Mouse (Mus musculus): ENCODE data around the gene Cldn34b2. TPM values are rescaled to one million over a fixed set of nuclear protein-coding genes. Genes with fewer than 3 reads are reported as not detected.
"Not testable (repeated sequence)": the region's sequence is repeated elsewhere in the genome, so short reads cannot be mapped to it uniquely, and the experiment has no call there.

Cldn34b2 gene
- polyA plus RNA-seq (2011; ENCODE audit: insufficient read depth, insufficient read length, low read depth, missing spikeins), result not detected in 2 replicates

DNA sequence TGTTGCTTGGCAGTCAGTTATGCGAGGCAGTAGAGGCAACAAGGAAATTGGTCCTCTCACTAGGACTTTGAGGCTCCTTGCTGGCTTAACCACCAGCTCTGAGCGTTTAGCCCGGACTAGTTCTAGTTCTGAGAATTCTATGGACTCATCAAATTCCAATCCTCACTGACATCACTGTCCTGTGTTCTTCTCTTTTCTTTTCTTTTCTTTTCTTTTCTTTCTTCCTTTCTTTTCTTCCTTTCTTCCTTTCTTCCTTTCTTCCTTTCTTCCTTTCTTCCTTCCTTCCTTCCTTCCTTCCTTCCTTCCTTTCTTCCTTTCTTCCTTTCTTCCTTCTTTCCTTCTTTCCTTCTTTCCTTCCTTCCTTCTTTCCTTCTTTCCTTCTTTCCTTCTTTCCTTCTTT is at the start of gene Cldn34b2:
Gene Cldn34b2, minus strand, starts transcription at position 101 of the 400 bp plus-strand sequence.
- H3K36me3 ChIP-seq (ENCODE audit: control insufficient read depth, insufficient read depth, low read length, poor library complexity, severe bottlenecking); H3K9ac ChIP-seq (ENCODE audit: low read depth, poor library complexity, severe bottlenecking): not testable (repeated sequence)

DNA sequence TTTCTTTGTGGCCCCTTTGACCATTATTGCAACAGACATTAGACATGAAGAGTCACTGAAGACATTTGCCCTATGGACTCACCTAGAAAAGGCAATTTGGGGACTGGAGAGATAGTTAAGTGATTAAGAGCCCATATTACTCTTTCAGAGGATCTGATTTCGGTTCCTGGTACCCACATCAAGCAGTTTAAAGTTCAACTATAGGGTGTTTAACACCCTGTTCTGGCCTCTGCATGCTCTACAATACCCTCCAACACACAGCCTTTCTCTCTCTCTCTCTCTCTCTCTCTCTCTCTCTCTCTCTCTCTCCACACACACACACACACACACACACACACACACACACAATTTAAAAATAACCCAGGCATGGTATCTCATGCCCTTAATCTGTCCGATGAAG is 49.4 kb upstream of the Cldn34b2 start:
- no peak overlapping the region for H3K9ac ChIP-seq (ENCODE audit: low read depth, poor library complexity, severe bottlenecking)
- H3K27ac ChIP-seq (ENCODE audit: insufficient read depth, low read length), result no peak overlapping the region
- no peaks in the 10 kb centered on the region for H3K9me3 ChIP-seq (replicated peaks; ENCODE audit: control insufficient read depth, insufficient read depth, low read length, poor library complexity, severe bottlenecking)
- H3K27me3 ChIP-seq (ENCODE audit: control insufficient read depth, insufficient read depth, low read length, poor library complexity, severe bottlenecking), result no peaks in the 10 kb centered on the region
- H3K4me1 ChIP-seq (ENCODE audit: control insufficient read depth, insufficient read depth, low read length), result no peaks in the 10 kb centered on the region
- H3K36me3 ChIP-seq (ENCODE audit: control insufficient read depth, insufficient read depth, low read length, poor library complexity, severe bottlenecking), result no peaks in the 10 kb centered on the region
- TF ChIP-seq EP300 (IDR thresholded peaks at IDR 0.05; ENCODE audit: insufficient read depth, low read depth, low read length), result no peak
- no peak for TF ChIP-seq POLR2A (IDR thresholded peaks at IDR 0.05; ENCODE audit: insufficient read depth, low read length)
- no peak for TF ChIP-seq CTCF (IDR thresholded peaks at IDR 0.05; ENCODE audit: low read depth, low read length)
- no peak overlapping the region for H3K4me3 ChIP-seq (ENCODE audit: low read depth, low read length)

More for the DNA sequence above, at the start of gene Cldn34b2:
- H3K27me3 ChIP-seq (ENCODE audit: control insufficient read depth, insufficient read depth, low read length, poor library complexity, severe bottlenecking); H3K4me1 ChIP-seq (ENCODE audit: control insufficient read depth, insufficient read depth, low read length); H3K4me3 ChIP-seq (ENCODE audit: low read depth, low read length); H3K27ac ChIP-seq (ENCODE audit: insufficient read depth, low read length); H3K9me3 ChIP-seq (replicated peaks; ENCODE audit: control insufficient read depth, insufficient read depth, low read length, poor library complexity, severe bottlenecking): not testable (repeated sequence)

DNA sequence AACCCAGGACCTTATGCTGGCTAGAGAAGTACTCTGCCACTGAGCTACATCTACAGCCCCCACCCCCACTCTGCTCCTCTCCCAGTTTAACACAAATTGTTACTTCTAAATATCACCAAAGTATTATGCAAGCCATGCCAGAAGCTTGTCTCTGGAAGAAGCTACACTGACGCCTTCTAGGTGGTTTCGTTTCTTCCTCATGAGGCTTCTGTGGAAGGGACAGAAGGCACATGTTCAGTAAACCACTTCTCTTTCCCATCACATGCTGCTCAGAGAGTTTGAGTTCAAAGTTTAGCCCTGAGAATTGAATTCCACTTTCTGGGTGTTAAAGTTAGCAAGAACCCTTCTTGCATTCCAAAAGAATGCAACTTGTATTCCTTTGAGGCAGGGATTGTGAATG is 49.0 kb upstream of the Cldn34b2 start:
- no peak overlapping the region for H3K27ac ChIP-seq (ENCODE audit: insufficient read depth, low read length)
- no peaks in the 10 kb centered on the region for H3K36me3 ChIP-seq (ENCODE audit: control insufficient read depth, insufficient read depth, low read length, poor library complexity, severe bottlenecking)
- TF ChIP-seq CTCF (IDR thresholded peaks at IDR 0.05; ENCODE audit: low read depth, low read length) (no peak), POLR2A (IDR thresholded peaks at IDR 0.05; ENCODE audit: insufficient read depth, low read length) (no peak), EP300 (IDR thresholded peaks at IDR 0.05; ENCODE audit: insufficient read depth, low read depth, low read length) (no peak)
- H3K27me3 ChIP-seq (ENCODE audit: control insufficient read depth, insufficient read depth, low read length, poor library complexity, severe bottlenecking), result no peaks in the 10 kb centered on the region
- no peaks in the 10 kb centered on the region for H3K4me1 ChIP-seq (ENCODE audit: control insufficient read depth, insufficient read depth, low read length)
- H3K9me3 ChIP-seq (replicated peaks; ENCODE audit: control insufficient read depth, insufficient read depth, low read length, poor library complexity, severe bottlenecking), result no peaks in the 10 kb centered on the region
- no peak overlapping the region for H3K4me3 ChIP-seq (ENCODE audit: low read depth, low read length)
- H3K9ac ChIP-seq (ENCODE audit: low read depth, poor library complexity, severe bottlenecking), result no peak overlapping the region

DNA sequence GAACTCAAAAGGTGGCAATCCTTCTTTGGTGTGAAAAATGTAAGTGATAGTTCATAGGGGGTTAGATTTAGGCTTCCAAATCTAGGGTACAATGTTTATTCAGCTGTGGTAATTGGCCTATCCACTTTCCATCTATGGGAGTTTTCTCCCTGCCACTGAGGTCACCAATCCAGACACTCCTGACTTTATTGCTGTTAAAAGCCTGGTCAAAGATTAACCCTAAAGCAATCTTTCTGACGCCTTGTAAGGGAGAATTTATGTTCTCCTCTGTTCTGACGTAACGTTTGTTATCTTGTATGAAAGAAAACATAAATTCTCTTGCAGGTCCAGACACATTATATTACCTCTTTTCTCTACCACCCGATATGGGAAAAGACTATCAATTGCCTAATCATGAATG is 47.4 kb upstream of the Cldn34b2 start:
- Histone ChIP-seq H3K36me3 (ENCODE audit: control insufficient read depth, insufficient read depth, low read length, poor library complexity, severe bottlenecking) (no peaks in the 10 kb centered on the region), H3K4me3 (ENCODE audit: low read depth, low read length) (no peak overlapping the region), H3K4me1 (ENCODE audit: control insufficient read depth, insufficient read depth, low read length) (no peaks in the 10 kb centered on the region), H3K9me3 (replicated peaks; ENCODE audit: control insufficient read depth, insufficient read depth, low read length, poor library complexity, severe bottlenecking) (no peaks in the 10 kb centered on the region), H3K27me3 (ENCODE audit: control insufficient read depth, insufficient read depth, low read length, poor library complexity, severe bottlenecking) (no peaks in the 10 kb centered on the region), H3K27ac (ENCODE audit: insufficient read depth, low read length) (no peak overlapping the region), H3K9ac (ENCODE audit: low read depth, poor library complexity, severe bottlenecking) (no peak overlapping the region)
- TF ChIP-seq CTCF (IDR thresholded peaks at IDR 0.05; ENCODE audit: low read depth, low read length) (no peak), POLR2A (IDR thresholded peaks at IDR 0.05; ENCODE audit: insufficient read depth, low read length) (no peak)

DNA sequence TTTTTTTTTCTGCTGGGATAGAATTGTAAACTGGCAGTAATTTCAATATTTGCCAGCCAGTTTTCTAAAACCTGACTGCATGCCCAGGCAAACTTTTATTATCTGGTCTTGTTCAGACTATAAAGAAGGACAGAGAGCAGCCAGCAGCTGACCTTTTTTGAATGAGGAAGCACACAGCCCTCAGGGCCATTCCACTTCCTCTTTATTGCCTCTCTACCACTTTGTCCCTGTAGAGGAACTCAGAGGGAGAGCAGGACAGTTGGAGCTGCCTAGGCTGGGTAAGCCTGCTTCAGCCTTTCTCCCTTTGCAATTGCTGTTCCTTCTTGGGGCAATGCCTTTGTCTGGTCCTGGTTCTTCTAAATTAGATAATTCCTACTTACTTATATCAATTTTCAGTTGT is 44.1 kb upstream of the Cldn34b2 start:
- no peaks in the 10 kb centered on the region for H3K4me1 ChIP-seq (ENCODE audit: control insufficient read depth, insufficient read depth, low read length)
- H3K27ac ChIP-seq (ENCODE audit: insufficient read depth, low read length), result no peak overlapping the region
- H3K9me3 ChIP-seq (replicated peaks; ENCODE audit: control insufficient read depth, insufficient read depth, low read length, poor library complexity, severe bottlenecking), result no peaks in the 10 kb centered on the region
- no peaks in the 10 kb centered on the region for H3K27me3 ChIP-seq (ENCODE audit: control insufficient read depth, insufficient read depth, low read length, poor library complexity, severe bottlenecking)
- no peak overlapping the region for H3K4me3 ChIP-seq (ENCODE audit: low read depth, low read length)
- no peaks in the 10 kb centered on the region for H3K36me3 ChIP-seq (ENCODE audit: control insufficient read depth, insufficient read depth, low read length, poor library complexity, severe bottlenecking)
- TF ChIP-seq EP300 (IDR thresholded peaks at IDR 0.05; ENCODE audit: insufficient read depth, low read depth, low read length) (no peak), CTCF (IDR thresholded peaks at IDR 0.05; ENCODE audit: low read depth, low read length) (no peak), POLR2A (IDR thresholded peaks at IDR 0.05; ENCODE audit: insufficient read depth, low read length) (no peak)
- H3K9ac ChIP-seq (ENCODE audit: low read depth, poor library complexity, severe bottlenecking), result no peak overlapping the region

DNA sequence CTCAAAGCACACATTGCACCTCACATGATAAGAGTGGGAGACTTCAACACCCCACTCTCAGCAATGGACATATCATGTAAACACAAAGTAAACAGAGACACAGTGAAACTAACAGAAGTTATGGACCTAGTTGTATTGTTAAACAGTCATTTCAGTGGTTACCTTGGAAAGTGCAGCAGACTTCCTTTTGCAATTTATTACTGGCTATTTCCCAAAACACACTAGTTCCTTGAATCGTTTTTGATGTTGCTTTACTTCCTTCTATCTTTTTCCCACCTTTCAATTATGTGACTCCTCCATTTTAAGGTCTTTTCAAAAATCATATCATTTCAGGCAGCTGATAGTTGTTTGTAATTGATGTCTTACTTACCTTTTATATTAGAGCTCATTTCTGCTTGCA is 43.5 kb upstream of the Cldn34b2 start:
- no peaks in the 10 kb centered on the region for H3K4me1 ChIP-seq (ENCODE audit: control insufficient read depth, insufficient read depth, low read length)
- H3K36me3 ChIP-seq (ENCODE audit: control insufficient read depth, insufficient read depth, low read length, poor library complexity, severe bottlenecking), result no peaks in the 10 kb centered on the region
- H3K27ac ChIP-seq (ENCODE audit: insufficient read depth, low read length), result no peak overlapping the region
- no peak overlapping the region for H3K4me3 ChIP-seq (ENCODE audit: low read depth, low read length)
- TF ChIP-seq POLR2A (IDR thresholded peaks at IDR 0.05; ENCODE audit: insufficient read depth, low read length), result no peak
- TF ChIP-seq EP300 (IDR thresholded peaks at IDR 0.05; ENCODE audit: insufficient read depth, low read depth, low read length), result no peak
- TF ChIP-seq CTCF (IDR thresholded peaks at IDR 0.05; ENCODE audit: low read depth, low read length), result no peak
- H3K9ac ChIP-seq (ENCODE audit: low read depth, poor library complexity, severe bottlenecking), result no peak overlapping the region
- no peaks in the 10 kb centered on the region for H3K9me3 ChIP-seq (replicated peaks; ENCODE audit: control insufficient read depth, insufficient read depth, low read length, poor library complexity, severe bottlenecking)
- no peaks in the 10 kb centered on the region for H3K27me3 ChIP-seq (ENCODE audit: control insufficient read depth, insufficient read depth, low read length, poor library complexity, severe bottlenecking)
